Mouse (Mus musculus) neural tube, embryonic 13.5 days (tissue): ENCODE results near the gene Crhr2. TPM values are rescaled to one million over a fixed set of nuclear protein-coding genes. Genes with fewer than 3 reads are reported as not detected.
A peak's percentile ranks its signal among the peaks of the same experiment; 100 is the strongest.

Source experiments
- ATAC-seq: fragments of 200-750 bp; cut with Nextera tagmentation; 2 replicates; pipeline ENCODE4 v1.8.0; 2017; ENCODE audit warnings: low read depth, mild to moderate bottlenecking, moderate TSS enrichment, moderate library complexity
- H3K27ac ChIP-seq: fragments of 300-500 bp; sonication (generic); replicated peaks from 2 replicates; pipeline ENCODE4 v1.5.1; 2015; ENCODE audit warnings: moderate library complexity, mild to moderate bottlenecking, inconsistent platforms
- H3K27me3 ChIP-seq: fragments of 300-500 bp; sonication (generic); 2 replicates; pipeline ENCODE4 v1.6.1; 2015; ENCODE audit warnings: mild to moderate bottlenecking, inconsistent platforms
- H3K36me3 ChIP-seq: fragments of 300-500 bp; sonication (generic); 2 replicates; pipeline ENCODE4 v1.6.1; 2015; ENCODE audit warnings: mild to moderate bottlenecking, inconsistent platforms
- H3K4me1 ChIP-seq: fragments of 300-500 bp; sonication (generic); replicated peaks from 2 replicates; pipeline ENCODE4 v1.6.1; 2015; ENCODE audit warnings: inconsistent platforms
- H3K4me2 ChIP-seq: fragments of 300-500 bp; sonication (generic); 2 replicates; pipeline ENCODE4 v1.6.1; 2015; ENCODE audit warnings: inconsistent platforms, mild to moderate bottlenecking, moderate library complexity
- H3K4me3 ChIP-seq: fragments of 300-500 bp; sonication (generic); 2 replicates; pipeline ENCODE4 v1.5.1; 2015; ENCODE audit warnings: mild to moderate bottlenecking, inconsistent platforms
- H3K9ac ChIP-seq: fragments of 300-500 bp; sonication (generic); 2 replicates; pipeline ENCODE4 v1.6.1; 2015; ENCODE audit warnings: moderate library complexity, mild to moderate bottlenecking, inconsistent platforms
- H3K9me3 ChIP-seq: fragments of 300-500 bp; sonication (generic); 2 replicates; pipeline ENCODE4 v1.6.1; 2016; ENCODE audit warnings: inconsistent platforms
- WGBS: fragments of 180-500 bp; shearing (Covaris S2); methylation state at CpG from one replicate; pipeline ENCODE4 v1.1.7; 2015; 5-methylcytosine and 5-hydroxymethylcytosine counted together
- polyA plus RNA-seq: library from polyadenylated mRNA; unstranded; fragments of >200 nt; fragmentation: Nextera tagmentation; extraction: Ambion mirVana; gene quantifications from 2 replicates; pipeline ENCODE4 v1.2.1, GENCODE M21; 2015

Crhr2 gene
- polyA plus RNA-seq, 1 experiment from 2014 or later = 0.93 TPM

DNA sequence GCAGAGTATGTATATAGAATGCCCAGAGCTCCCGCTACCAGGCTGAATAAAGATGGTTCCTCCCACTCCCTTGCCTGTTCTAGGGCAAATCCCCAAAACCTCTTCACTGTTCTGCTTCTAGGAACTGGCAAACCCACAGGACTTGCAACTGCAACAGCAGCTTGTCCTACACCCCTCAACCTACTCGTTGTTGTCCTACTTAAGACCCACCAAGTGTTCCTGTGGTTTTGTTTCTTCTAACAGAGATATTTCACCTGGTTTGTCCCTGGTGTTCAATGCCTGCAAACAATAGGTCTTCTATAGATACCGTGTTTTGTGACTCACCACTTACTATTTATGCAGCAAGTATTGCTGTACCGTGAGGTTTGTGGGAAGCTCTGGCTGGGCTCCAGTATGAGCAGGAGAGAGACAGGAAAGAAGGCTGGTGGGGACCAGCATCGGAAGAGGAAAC, 28.5 kb upstream of the Crhr2 start:
- no peaks in the 10 kb centered on the region for H3K9me3 ChIP-seq
- WGBS = 81% methylated on average over 5 of the region's 5 CpGs
- H3K27ac ChIP-seq = no peak overlapping the region
- peaks cover 99% of the 10 kb centered on the region for H3K27me3 ChIP-seq
- H3K4me2 ChIP-seq = no peak overlapping the region
- ATAC-seq = no peak
- no peak overlapping the region for H3K9ac ChIP-seq
- no peaks in the 10 kb centered on the region for H3K36me3 ChIP-seq
- H3K4me1 ChIP-seq = no peaks in the 10 kb centered on the region
- H3K4me3 ChIP-seq = no peak overlapping the region

DNA sequence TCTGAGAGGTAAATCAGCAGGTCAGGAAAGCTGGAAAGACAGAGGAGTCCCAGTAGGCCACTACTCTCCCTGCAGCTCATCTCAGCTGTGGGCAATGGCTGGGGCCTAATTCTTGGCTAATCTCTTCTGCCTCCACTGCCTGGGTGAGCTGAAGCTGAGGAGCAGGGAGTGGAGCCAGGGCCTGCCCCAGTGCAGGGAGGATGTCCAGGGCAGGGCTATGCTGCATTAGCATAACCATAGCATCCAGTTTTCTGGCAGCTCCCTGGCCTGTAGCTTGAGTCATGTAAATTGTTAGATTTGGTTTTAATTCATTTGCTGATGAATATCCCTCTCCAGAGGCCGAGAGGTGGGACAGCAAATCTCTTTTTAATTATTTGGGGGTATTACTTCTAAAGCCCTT, 26.4 kb upstream of the Crhr2 start:
- no peak for ATAC-seq

DNA sequence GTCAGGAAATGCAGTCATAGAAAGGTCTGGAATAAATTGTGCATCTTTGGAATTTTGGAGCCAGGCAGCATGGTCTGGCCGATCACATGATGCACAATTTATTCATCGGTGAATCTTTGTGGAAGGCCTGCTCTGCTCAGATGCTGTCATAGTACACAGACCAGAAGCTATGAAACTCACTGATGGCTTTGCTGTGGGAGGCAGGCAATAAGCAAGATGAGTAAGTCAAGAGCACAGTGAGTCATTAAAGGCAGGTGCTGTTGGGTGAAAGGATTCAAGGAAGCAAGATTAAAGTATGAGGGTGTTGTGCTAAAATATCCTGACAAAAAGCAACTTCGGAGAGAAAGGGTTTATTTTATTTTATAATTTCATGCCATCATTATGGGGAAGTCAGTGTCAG, 19.4 kb upstream of the Crhr2 start:
- no peak overlapping the region for H3K4me3 ChIP-seq

More for the DNA sequence above, 26.4 kb upstream of the Crhr2 start:
- Histone ChIP-seq H3K4me2 (no peak overlapping the region), H3K27ac (no peak overlapping the region), H3K9me3 (no peaks in the 10 kb centered on the region), H3K27me3 (peaks cover 94% of the 10 kb centered on the region), H3K4me1 (no peaks in the 10 kb centered on the region), H3K9ac (no peak overlapping the region), H3K36me3 (no peaks in the 10 kb centered on the region), H3K4me3 (no peak overlapping the region)
- 53% methylated on average over 1 of the region's 1 CpGs for WGBS

DNA sequence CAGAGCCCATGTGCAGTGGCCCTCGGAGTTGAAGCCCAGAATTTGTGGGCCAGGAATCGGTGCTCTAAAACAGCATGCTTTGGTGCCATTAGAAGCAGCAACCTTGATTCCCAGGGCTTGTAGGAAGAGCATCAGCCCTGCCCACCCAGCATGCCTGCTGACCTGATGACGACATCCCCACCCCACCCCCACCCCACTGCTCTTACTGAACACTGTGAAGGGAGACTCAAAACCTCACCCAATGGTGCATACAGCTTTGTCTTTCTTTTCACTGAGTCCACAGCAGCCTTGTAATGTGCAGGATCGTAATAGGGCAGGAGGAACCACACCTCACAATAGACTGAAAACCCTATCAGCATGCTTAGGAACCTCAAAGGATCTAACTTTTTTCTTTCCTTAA, 13.3 kb upstream of the Crhr2 start:
- H3K36me3 ChIP-seq = no peaks in the 10 kb centered on the region
- no peak overlapping the region for H3K9ac ChIP-seq
- H3K27me3 ChIP-seq = peaks cover 13% of the 10 kb centered on the region
- 23% methylated on average over 4 of the region's 4 CpGs for WGBS
- ATAC-seq = no peak
- H3K4me1 ChIP-seq = no peaks in the 10 kb centered on the region; the same call in 1 of the 2 replicates
- H3K9me3 ChIP-seq = peaks cover 9% of the 10 kb centered on the region; the same call in 1 of the 2 replicates
- H3K27ac ChIP-seq = no peak overlapping the region
- no peak overlapping the region for H3K4me2 ChIP-seq
- H3K4me3 ChIP-seq = no peak overlapping the region

More for the DNA sequence above, 19.4 kb upstream of the Crhr2 start:
- Histone ChIP-seq H3K27me3 (peaks cover 43% of the 10 kb centered on the region), H3K9me3 (no peaks in the 10 kb centered on the region), H3K36me3 (no peaks in the 10 kb centered on the region), H3K4me2 (no peak overlapping the region), H3K27ac (no peak overlapping the region), H3K9ac (no peak overlapping the region), H3K4me1 (no peaks in the 10 kb centered on the region)
- 93% methylated on average over 3 of the region's 3 CpGs for WGBS
- ATAC-seq = no peak

DNA sequence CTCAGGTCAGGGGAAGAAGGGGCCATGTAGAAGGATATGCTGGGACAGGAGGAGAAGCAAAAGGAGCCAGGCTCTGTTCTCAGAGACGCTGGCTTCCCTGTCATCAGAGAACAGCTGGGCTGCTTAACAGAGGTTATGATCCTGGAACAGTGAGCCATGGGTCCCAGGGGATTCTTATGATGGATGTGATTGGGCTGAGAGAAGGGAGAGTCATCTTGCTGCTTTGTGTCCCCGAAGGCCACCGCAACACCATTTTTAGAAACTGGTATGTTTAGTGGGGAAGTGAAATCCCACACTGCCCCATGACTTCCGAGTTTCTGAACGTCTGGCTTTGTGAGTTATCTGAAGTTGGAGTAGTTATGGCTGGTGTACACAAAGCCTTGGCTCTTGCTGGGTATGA, 12.5 kb upstream of the Crhr2 start:
- peaks cover 9% of the 10 kb centered on the region; the same call in 1 of the 2 replicates for H3K9me3 ChIP-seq
- H3K4me2 ChIP-seq = no peak overlapping the region
- no peaks in the 10 kb centered on the region for H3K36me3 ChIP-seq
- 76% methylated on average over 5 of the region's 5 CpGs for WGBS
- ATAC-seq = no peak
- H3K27me3 ChIP-seq = peaks cover 12% of the 10 kb centered on the region
- H3K4me3 ChIP-seq = no peak overlapping the region
- no peaks in the 10 kb centered on the region; the same call in 1 of the 2 replicates for H3K4me1 ChIP-seq
- H3K9ac ChIP-seq = no peak overlapping the region
- H3K27ac ChIP-seq = no peak overlapping the region

DNA sequence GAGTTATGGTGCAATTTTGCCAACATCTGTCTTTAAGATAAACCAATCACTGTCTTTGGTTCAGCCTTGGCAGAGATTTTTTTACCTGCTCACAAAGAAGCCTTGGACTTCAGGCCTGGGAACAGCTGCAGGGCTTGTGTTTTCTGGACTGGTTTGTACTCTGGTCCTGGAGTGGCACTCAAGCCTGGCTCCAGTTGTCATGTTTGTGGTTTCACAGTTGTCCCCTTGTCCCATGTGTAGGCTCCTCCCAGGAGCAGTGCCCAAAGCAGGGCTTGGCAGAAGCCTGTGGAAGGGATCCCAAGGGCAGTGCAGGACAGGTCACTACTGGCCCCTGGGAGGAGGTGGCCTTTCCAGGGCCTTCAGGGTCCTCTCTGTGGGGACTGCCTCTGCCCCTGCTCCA, 5.5 kb upstream of the Crhr2 start:
- Histone ChIP-seq H3K9ac (no peak overlapping the region), H3K4me2 (no peak overlapping the region), H3K27me3 (no peaks in the 10 kb centered on the region), H3K4me1 (no peaks in the 10 kb centered on the region), H3K4me3 (no peak overlapping the region), H3K27ac (no peak overlapping the region), H3K9me3 (0 out of 2 replicates have a peak, but pooled peaks cover 2% of the 10 kb centered on the region), H3K36me3 (no peaks in the 10 kb centered on the region)
- ATAC-seq = no peak

DNA sequence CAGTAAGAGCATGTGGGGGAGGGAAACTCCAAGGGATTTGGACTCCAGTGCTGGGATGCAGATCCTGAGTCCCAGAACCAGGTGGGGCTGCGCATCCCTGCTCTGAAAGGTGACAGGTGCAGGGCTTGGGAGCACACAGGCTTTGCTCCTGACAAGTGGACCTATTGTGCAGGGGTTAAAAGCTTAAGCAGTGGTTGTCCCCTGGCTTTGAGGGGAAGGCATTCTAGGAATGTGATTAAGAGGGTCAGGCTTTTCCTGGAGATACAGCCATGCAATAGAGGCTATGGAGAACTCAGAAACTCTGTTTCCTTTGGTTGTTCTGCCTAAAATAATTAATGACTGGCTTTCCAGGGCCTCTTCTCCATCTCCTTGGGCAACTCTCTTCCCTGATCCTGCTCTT, 609 bp upstream of the Crhr2 start:
- no peak for ATAC-seq
- Histone ChIP-seq H3K27ac (no peak overlapping the region), H3K36me3 (no peaks in the 10 kb centered on the region), H3K4me3 (no peak overlapping the region), H3K9me3 (no peaks in the 10 kb centered on the region), H3K9ac (no peak overlapping the region), H3K27me3 (no peaks in the 10 kb centered on the region), H3K4me1 (no peaks in the 10 kb centered on the region), H3K4me2 (no peak overlapping the region)
- 88% methylated on average over 1 of the region's 1 CpGs for WGBS

DNA sequence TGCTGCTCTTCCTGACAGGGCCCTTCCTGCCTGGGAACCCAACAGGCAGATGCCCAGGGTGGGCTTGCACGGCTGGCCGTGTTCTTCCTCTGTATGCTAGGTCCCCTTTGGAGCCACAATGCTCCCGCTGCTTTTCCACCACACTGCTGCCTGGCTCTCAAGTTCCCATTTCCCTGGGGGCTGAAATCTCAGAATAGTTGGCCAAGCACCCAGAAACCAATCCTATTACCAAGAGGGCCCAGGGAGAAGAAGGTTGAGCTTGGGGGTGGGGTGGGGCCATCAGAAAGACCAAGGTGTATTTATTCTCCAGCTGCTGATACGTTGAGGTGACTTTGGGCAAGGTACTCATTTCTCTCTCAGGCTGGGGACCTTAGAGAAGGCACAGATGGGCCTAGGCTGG, 1.5 kb downstream of the Crhr2 start:
- ATAC-seq = no peak
- no peak overlapping the region for H3K27ac ChIP-seq
- no peaks in the 10 kb centered on the region for H3K4me1 ChIP-seq
- H3K9me3 ChIP-seq = no peaks in the 10 kb centered on the region
- H3K27me3 ChIP-seq = no peaks in the 10 kb centered on the region
- H3K9ac ChIP-seq = no peak overlapping the region
- H3K4me2 ChIP-seq = no peak overlapping the region
- H3K36me3 ChIP-seq = no peaks in the 10 kb centered on the region
- no peak overlapping the region for H3K4me3 ChIP-seq
- 82% methylated on average over 4 of the region's 4 CpGs for WGBS

DNA sequence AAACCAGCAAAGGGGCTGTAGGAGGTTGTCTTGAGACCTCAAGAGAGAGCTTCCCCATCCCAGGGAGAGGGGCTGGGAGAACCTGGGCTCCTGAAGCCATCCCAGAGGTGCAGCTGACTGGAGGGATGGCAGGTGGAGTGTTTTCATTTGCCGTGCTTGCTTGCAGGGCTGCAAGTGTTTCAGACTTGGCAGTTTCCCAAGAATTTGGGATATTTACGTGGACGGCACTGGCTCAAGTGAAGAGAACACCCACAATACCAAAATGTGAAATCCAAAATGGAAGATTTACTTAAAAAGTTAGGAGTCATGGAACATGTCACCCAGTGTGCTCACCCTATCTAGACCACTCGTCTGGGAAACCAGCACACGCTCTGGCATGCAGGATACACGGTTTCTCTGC, 2.2 kb downstream of the Crhr2 start:
- no peak overlapping the region for H3K27ac ChIP-seq

DNA sequence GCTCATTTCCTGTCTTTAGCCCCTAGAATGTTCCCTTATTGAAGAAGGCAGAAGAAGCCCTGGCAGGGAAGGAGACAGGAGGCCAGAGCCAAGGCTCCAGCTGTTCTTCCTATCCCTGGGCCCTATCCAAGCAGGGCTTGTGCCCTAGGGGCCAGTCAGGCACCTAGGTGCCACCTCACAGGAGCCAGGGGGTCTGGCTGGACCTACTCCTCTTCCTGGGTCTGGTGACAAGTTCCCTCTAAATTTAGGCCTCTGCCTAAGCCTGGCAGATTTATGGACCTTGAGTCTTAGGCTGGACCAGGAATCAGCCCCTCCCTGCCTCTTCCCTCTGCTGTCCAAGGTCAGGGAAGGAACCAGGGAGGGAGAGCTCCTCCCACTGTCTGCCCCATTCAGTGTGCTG, 4.4 kb downstream of the Crhr2 start:
- no peaks in the 10 kb centered on the region for H3K9me3 ChIP-seq
- H3K27me3 ChIP-seq = peaks cover 8% of the 10 kb centered on the region; the same call in 1 of the 2 replicates

More for the DNA sequence above, 2.2 kb downstream of the Crhr2 start:
- Histone ChIP-seq H3K4me1 (no peaks in the 10 kb centered on the region), H3K9ac (no peak overlapping the region), H3K9me3 (no peaks in the 10 kb centered on the region), H3K4me2 (no peak overlapping the region), H3K36me3 (no peaks in the 10 kb centered on the region), H3K27me3 (no peaks in the 10 kb centered on the region), H3K4me3 (no peak overlapping the region)
- ATAC-seq = no peak
- 76% methylated on average over 6 of the region's 6 CpGs for WGBS

DNA sequence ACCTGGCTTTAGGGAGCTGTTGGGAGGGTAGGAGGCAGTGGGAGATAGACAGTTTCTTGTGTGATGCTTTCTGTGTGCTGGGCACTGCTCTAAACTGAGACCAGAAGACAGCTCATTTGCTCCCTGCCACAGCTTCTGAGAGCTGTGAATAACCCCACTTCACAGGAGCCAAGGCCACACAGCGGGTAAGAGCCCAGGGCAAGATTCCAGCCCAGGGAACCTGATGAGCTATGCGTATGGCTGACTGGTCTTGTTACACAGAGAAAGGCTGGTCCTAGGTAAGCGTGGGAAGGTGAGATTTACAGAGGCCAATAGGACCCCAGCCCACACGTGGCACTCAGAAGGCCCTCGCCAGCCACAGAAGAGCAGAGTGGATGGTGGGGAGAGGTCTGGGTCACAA, 6.2 kb downstream of the Crhr2 start:
- 91% methylated on average over 5 of the region's 5 CpGs for WGBS
- Histone ChIP-seq H3K27ac (no peak overlapping the region), H3K9me3 (no peaks in the 10 kb centered on the region), H3K4me1 (peaks cover 7% of the 10 kb centered on the region), H3K9ac (no peak overlapping the region), H3K4me2 (no peak overlapping the region), H3K27me3 (peaks cover 15% of the 10 kb centered on the region; the same call in 1 of the 2 replicates), H3K36me3 (no peaks in the 10 kb centered on the region), H3K4me3 (no peak overlapping the region)
- ATAC-seq = no peak

More for the DNA sequence above, 4.4 kb downstream of the Crhr2 start:
- Histone ChIP-seq H3K27ac (no peak overlapping the region), H3K36me3 (no peaks in the 10 kb centered on the region), H3K4me1 (no peaks in the 10 kb centered on the region), H3K4me3 (no peak overlapping the region), H3K4me2 (no peak overlapping the region), H3K9ac (no peak overlapping the region)
- ATAC-seq = no peak

DNA sequence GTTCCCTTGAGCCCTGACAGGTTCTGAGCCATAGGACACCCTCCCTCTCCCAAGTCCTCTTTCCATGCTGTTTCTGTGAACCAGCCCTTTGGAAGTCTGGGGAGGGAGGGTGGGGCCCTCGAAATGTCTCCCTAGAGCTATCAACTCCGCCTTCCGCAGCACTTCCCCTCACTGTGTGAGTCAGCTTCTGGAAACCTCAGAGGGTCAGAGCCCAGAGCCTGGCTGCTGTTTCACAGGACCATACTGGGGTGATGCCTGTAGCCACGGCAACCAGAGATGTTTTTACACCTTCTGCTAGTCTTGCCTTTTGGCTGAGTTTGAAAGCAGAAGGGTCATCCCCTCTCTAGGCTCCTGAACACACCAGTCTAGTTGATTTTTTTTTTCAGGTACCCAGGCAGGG, 9.8 kb downstream of the Crhr2 start:
- WGBS = 34% methylated on average over 4 of the region's 4 CpGs
- Histone ChIP-seq H3K9me3 (no peaks in the 10 kb centered on the region), H3K4me1 (peaks cover 12% of the 10 kb centered on the region), H3K27ac (no peak overlapping the region), H3K36me3 (no peaks in the 10 kb centered on the region), H3K27me3 (peaks cover 40% of the 10 kb centered on the region), H3K9ac (no peak overlapping the region), H3K4me2 (no peak overlapping the region), H3K4me3 (no peak overlapping the region)
- ATAC-seq = no peak

DNA sequence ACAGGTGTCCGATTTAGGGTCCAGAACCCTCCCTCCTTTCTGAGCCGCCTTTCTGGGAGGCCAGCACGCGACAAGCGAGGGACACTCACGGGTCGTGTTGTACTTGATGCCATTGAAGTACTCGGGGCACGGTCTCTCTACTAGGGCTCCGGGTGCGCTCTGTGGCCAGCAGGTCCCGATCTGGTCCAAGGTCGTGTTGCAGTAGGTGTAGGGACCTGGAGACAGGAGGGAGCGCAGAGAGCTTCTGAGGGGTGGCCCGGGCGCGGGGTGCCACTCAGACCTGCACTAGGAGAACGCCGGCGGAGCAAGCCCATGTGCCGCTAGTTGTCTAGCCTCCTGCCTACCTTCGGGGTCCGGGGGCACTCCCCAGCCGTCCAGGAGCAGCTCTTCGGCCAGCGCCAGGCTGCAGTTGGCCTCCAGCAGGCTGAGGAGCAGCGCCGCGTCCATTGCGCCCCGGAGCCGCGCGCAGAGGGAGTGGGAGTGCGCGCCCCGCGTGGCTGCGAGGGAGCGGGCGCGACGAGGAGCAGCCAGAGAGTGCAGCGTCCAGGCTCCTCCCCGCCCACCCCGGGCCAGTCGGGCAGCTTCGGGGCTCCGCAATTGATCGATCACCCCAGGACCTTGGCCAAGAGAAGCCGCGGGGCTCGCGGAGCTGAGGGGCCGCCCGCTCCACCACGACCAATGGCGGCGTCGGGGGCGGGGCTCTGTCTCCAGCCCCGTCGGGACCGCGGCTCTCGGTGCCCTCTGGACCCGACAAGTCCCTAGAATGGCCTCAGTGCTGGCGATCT, 15.3 kb downstream of the Crhr2 start:
- H3K9ac ChIP-seq = peak overlapping the region; percentile 66
- H3K4me1 ChIP-seq = peaks cover 26% of the 10 kb centered on the region
- H3K36me3 ChIP-seq = no peaks in the 10 kb centered on the region
- H3K4me2 ChIP-seq = peak overlapping the region; percentile 84
- H3K27me3 ChIP-seq = peaks cover 78% of the 10 kb centered on the region
- H3K9me3 ChIP-seq = no peaks in the 10 kb centered on the region
- H3K4me3 ChIP-seq = peak overlapping the region; percentile 54
- ATAC-seq = peak; percentile 73; the same call in 1 of the 2 replicates
- H3K27ac ChIP-seq = no peak overlapping the region
- WGBS = under 1% methylated on average over 62 of the region's 68 CpGs
